Mouse (Mus musculus) left cerebral cortex, postnatal 25 days (tissue): Measurements from ENCODE around the gene Slc25a41. TPM values are rescaled to one million over a fixed set of nuclear protein-coding genes. Genes with fewer than 3 reads are reported as not detected.
"Not testable (repeated sequence)": the region's sequence is repeated elsewhere in the genome, so short reads cannot be mapped to it uniquely, and the experiment has no call there.

ENCODE experiments used
- DNase-seq, 2 experiments: peaks; one replicate each; pipeline ENCODE4 v3.0.0; 2022; ENCODE audit warnings: low spot score in 2 of 2, mixed read lengths in 1 of 2
- intact Hi-C: fragments of 180-260 bp; cut with DNase I; formaldehyde crosslinking; loops from one replicate; pipeline ENCODE4 v1.15.1; 2025
- total RNA-seq, 2 experiments: library from RNA; stranded (reverse); gene quantifications; 2 replicates each; pipeline ENCODE4 v1.2.3; 2021

Slc25a41 gene
- total RNA-seq, 2 experiments from 2014 or later, result not detected

GRCm38 (mm10) chr17:57056246-57056645, 14.8 kb upstream of the Slc25a41 start:
- DNase-seq, result no peak
- intact Hi-C loops, result no loop called here

GRCm38 (mm10) chr17:57051679-57052078, 10.2 kb upstream of the Slc25a41 start:
- DNase-seq, intact Hi-C loops: not testable (repeated sequence)

- no peak for DNase-seq
- intact Hi-C loops, result no loop called here
Measured at GRCm38 (mm10) chr17:57048816-57049215, 7.4 kb upstream of the Slc25a41 start.

GRCm38 (mm10) chr17:57047406-57047805, 6.0 kb upstream of the Slc25a41 start:
- DNase-seq, result no peak
- intact Hi-C loops, result no loop called here

DNA sequence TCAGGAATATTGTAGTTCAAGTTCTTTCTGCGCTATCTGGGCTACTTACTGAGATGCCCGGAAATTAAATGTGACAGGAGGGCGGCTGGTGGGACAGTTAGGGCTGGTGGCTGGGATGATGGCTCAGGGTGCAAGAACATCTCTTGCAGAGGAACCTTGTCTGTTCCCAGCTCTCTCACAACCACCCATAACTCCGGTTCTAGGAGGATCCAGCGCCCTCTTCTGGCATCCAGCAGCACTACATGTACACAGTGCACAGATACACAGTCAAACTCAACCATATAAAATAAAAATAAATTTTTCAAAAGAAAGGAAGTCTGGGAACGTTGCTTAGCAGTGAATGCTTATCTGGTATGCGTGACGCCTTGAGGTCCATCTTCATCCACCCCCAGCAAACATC, 2.5 kb downstream of the Slc25a41 start:
- intact Hi-C loops, result no loop called here
- DNase-seq, result no peak

DNA sequence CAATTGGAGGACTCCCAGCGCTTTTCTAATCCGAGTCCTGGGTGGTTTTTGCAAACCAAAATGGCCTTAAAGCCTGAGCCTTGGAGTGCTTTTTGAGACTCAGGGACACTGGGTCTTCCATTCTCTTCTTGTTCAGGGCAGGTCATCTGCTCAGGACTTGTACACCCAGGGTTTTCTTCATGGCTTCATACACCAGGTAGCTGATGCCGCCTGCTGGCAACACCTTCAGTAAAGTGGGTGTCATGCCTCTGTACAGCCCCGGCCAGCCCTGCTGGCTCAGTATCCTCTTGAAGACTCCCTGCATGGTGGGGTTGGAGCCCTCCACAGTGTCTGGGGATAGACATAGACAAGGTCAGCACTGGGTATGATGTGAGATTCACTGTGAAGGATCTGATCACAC, 8.6 kb downstream of the Slc25a41 start:
- intact Hi-C loops, result no loop called here
- DNase-seq, result no peak

DNA sequence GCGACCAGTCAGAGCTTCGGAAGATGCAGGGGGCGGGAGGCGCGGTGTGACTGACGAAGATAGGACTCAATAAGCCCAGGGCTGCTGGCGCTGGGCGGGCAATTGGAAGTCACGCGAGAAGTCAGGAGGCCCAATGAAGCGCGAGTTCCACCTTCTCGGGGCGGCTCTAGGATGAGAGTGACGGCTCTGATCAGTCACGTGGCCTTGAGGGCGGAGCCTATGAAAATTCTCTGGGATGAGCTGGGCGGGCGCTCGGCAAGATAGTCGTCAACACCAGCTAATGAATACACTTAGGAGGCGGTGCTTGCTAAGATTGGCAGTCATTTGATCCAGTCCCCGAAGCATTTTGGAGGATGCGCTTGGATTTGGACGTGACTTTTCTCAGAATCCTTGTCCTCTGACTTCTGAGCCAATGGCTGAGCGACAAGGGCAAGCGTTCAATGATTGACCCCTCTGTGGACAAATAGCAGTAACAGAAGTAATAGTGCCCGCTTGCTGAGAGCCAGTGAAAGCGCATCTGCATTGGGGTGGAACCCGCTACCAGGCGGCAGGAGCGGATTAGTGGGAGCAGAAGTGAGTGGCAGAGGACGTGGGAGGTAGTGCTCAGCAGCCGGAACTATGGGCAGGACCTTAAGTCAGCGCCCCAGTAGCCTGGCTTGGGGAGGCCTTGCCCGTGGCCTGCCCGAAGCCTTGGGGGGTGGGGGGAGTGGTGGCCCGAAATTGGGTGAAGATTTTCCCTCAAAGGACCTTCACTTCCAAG, 9.6 kb downstream of the Slc25a41 start:
- DNase-seq, result peak; percentile 100
- intact Hi-C loops, result loop anchor here (1.0 kb wide), 1 partner anchor 27 kb away; the partner anchor contains the start of genes Crb3 and Slc25a23

- peak in 1 of 2 experiments; percentile 28 for DNase-seq
- intact Hi-C loops, result loop anchor here (1.0 kb wide), 1 partner anchor 28 kb away; the partner anchor contains the start of genes Crb3 and Slc25a23
Measured at GRCm38 (mm10) chr17:57030931-57031660, 10.4 kb downstream of the Slc25a41 start, which contains the start of gene Khsrp. Gene Khsrp, minus strand, starts transcription at chr17:57031522.

DNA sequence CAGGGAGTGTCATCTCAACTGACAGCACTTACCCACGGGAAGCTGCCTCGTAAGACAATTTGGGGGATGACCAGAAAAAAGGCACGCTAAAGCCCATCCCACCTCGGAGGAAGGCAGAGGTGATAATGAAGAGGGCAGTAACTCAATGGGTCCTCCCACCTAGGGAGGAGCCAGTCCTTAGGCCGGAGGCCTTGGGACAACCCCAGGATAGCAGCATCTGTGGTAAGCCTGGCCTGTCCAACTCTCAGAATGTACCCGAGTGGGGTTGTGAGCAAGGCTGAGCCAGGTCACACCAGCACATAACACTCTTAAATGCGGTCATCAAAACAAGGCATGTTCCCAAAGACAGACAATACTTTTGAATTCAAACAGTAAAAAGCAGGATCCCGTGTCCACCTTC, 11.8 kb downstream of the Slc25a41 start:
- intact Hi-C loops, result no loop called here
- DNase-seq, result no peak

GRCm38 (mm10) chr17:57027471-57027870, 14.0 kb downstream of the Slc25a41 start:
- intact Hi-C loops, result no loop called here
- DNase-seq, result no peak

DNA sequence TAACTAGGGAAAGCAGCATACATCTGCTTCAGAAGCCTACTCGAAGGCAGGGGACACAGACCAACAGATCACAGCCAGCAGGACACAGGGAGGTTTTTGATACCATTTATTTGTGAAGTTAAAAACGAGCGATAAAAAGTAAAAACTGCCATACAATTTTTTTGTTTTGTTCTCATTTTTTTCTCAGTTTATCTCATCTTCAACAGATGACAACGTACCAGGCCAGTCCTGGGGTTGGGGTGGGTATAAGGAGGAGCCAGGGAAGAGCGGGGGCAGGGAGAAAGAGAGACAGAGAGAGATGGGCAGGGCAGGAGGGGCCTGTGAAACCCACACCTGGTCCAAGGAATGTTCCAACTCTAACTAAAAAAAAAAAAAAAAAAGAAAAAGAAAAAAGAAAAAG, 20.5 kb downstream of the Slc25a41 start:
- intact Hi-C loops, result no loop called here
- DNase-seq, result no peak

- intact Hi-C loops, result no loop called here
- DNase-seq, result no peak
Measured at GRCm38 (mm10) chr17:57019693-57020092, 21.8 kb downstream of the Slc25a41 start.

GRCm38 (mm10) chr17:57012245-57012795, 29.1 kb downstream of the Slc25a41 start:
- DNase-seq, result no peak
- intact Hi-C loops, result no loop called here

DNA sequence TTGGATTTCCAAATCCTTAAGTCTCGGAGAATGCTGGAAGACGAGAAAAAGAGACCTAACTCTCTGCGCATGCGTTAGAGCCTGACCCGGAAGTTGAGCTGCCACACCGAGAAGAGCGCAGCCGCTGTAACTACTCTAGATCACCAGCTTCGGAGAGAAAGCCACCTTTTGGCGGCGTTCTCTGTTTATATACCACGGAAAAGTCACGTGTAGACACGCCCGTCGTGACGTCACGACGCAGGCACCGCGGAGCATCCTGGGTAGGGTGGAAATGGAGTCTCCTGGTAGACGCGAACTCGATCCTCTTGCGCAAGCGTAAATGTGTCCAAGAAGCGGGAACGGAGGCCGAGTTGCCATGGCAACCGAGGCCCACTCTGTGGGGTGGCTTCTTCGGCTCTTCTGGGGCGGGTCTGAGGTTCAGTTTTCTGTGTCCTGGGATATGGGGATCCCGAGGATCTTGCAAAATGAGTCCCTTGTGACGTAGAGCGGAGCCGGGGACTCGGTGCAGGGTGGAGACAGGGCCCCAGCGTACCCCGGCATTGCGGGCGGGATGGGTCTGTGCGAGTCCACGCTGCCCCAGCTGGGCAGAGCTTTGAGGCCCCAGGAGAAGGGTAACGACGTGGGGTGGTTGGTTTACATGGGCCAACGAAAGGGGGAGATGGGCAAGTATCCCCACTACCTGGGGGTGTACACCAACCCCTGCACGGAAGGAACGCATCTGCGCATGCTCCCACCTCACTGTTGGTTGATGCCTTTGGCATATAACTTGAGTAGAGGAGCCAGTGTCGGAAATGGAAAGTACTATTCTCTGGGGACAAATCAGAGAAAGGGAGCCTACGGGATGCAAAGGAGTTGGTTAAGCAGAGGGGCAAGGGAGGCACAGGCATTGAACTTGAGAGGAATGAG, 30.0 kb downstream of the Slc25a41 start, which contains the start of the genes Gtf2f1 and Gm17949:
Gtf2f1 (minus strand) TSS at position 53 of the 906 bp plus-strand sequence.
Gm17949 (plus strand) TSS at position 234 of the 906 bp plus-strand sequence.
- intact Hi-C loops, result loop anchor here (1.0 kb wide), 3 partner anchors 14 to 48 kb away; partner anchors contain the start of genes Alkbh7, Clpp, Crb3 and Slc25a23
- DNase-seq, result peak; percentile 95 to 99

- intact Hi-C loops, result loop anchor here (1.0 kb wide), 3 partner anchors 14 to 48 kb away; partner anchors contain the start of genes Alkbh7, Clpp, Crb3 and Slc25a23
- no peak for DNase-seq
Measured at GRCm38 (mm10) chr17:57010911-57011235, 30.6 kb downstream of the Slc25a41 start.

GRCm38 (mm10) chr17:57007137-57007905, 34.1 kb downstream of the Slc25a41 start:
- intact Hi-C loops, result no loop called here
- DNase-seq, result no peak

- intact Hi-C loops, result no loop called here
- no peak for DNase-seq
Measured at GRCm38 (mm10) chr17:57003994-57004393, 37.5 kb downstream of the Slc25a41 start.

DNA sequence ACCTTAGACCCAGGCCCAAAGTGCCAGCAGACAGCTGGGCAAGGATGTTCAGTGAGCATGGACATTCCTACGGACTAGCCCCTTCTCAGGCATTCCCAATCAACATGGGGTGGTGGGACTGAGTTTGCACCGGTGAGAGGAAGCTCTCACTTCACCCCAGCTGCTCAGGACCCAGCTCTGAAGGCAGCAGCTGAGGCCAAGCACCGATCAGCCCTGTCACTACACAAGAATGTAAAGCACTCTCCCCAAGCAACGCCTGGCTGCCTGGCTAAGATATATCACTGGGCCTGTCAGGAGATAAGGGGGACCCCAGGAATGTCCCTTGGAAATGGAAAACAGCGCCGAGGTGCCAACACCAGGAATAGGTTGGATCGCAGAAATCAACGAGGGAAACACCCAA, 40.2 kb downstream of the Slc25a41 start:
- intact Hi-C loops, result no loop called here

More for the DNA sequence above, 40.2 kb downstream of the Slc25a41 start:
- DNase-seq, result no peak
